ENCODE assay signal across 17 mouse cellular contexts in the genomic region with DNA sequence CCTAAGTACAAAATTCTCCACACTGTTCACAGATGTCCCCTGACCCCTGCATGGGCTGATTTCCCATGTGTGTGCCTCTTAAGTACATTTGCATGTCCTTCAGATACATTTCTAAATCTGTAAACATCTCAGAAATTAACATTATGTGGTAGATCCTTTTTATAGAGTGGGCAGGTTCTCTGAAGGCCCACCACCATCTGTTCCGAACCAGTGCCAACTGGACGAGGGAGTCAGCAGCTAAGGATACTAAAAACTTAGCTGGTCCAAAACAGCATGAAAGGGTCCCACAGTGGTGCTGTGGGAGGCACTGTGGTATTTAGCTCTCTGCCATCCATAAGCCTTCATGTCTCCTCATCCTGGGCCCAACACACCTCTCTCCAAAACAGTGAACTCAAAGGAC. TPM values are rescaled to one million over a fixed set of nuclear protein-coding genes. Genes with fewer than 3 reads are reported as not detected.
DNase-seq lines count a peak whose midpoint lies in the region; ATAC-seq lines count a peak whose summit lies in the region.
"Had no signal": no experiment of that assay in that cellular context is flagged by ENCODE, and none has a peak within 500 bp of the region (broad histone marks: within the 10 kb centered on the region; RNA-seq: fewer than 3 reads in every experiment).

No protein-coding gene starts in this region.

- DNase-seq in brain, adult 2 months (ENCODE audit: low read depth, low spot score) = peak; percentile 75
- DNase-seq in frontal cortex, postnatal 25 days (ENCODE audit: low spot score in 2 of 2) = peak; percentile 11 to 36
- DNase-seq in right cerebral cortex, adult 2 months (ENCODE audit: low spot score in 2 of 2) = peak; percentile 76 to 78
- DNase-seq in lung, postnatal 10 days = no peak
- DNase-seq: cerebellum, adult 11 months; kidney, adult 9 months had no signal

- no peaks in the 10 kb centered on the region for H3K9me3 ChIP-seq in forebrain, embryonic 12.5 days
- no peaks in the 10 kb centered on the region for H3K9me3 ChIP-seq in forebrain, embryonic 13.5 days (replicated peaks)
- H3K9me3 ChIP-seq in hindbrain, embryonic 16.5 days (ENCODE audit: control insufficient read depth, low read length) = no peaks in the 10 kb centered on the region
- no peaks in the 10 kb centered on the region for H3K9me3 ChIP-seq in kidney, embryonic 15.5 days (replicated peaks)
- H3K9me3 ChIP-seq: forebrain, embryonic 10.5 days; G1E; hindbrain, embryonic 12.5 days; limb, embryonic 10.5 days had no signal

- H3K27me3 ChIP-seq in forebrain, embryonic 12.5 days = no peaks in the 10 kb centered on the region
- H3K27me3 ChIP-seq in forebrain, embryonic 13.5 days = no peaks in the 10 kb centered on the region
- no peaks in the 10 kb centered on the region for H3K27me3 ChIP-seq in hindbrain, embryonic 16.5 days (replicated peaks; ENCODE audit: control insufficient read depth, insufficient read depth, low read length)
- H3K27me3 ChIP-seq in kidney, embryonic 15.5 days = no peaks in the 10 kb centered on the region
- H3K27me3 ChIP-seq: hindbrain, embryonic 12.5 days had no signal

- no peak overlapping the region for H3K4me2 ChIP-seq in forebrain, embryonic 12.5 days
- no peak overlapping the region for H3K4me2 ChIP-seq in forebrain, embryonic 13.5 days
- H3K4me2 ChIP-seq in hindbrain, embryonic 16.5 days (ENCODE audit: low read length) = no peak overlapping the region
- no peak overlapping the region for H3K4me2 ChIP-seq in kidney, embryonic 15.5 days
- H3K4me2 ChIP-seq: heart, embryonic 11.5 days; hindbrain, embryonic 12.5 days had no signal

- 88% methylated on average over 2 of the region's 2 CpGs for WGBS in forebrain, embryonic 12.5 days
- WGBS in forebrain, embryonic 13.5 days = 90% methylated on average over 2 of the region's 2 CpGs
- 86% methylated on average over 2 of the region's 2 CpGs for WGBS in hindbrain, embryonic 16.5 days
- WGBS in kidney, embryonic 15.5 days = 87% methylated on average over 2 of the region's 2 CpGs

- H3K9ac ChIP-seq in forebrain, embryonic 12.5 days = no peak overlapping the region
- H3K9ac ChIP-seq in forebrain, embryonic 13.5 days = no peak overlapping the region
- H3K9ac ChIP-seq in hindbrain, embryonic 16.5 days (ENCODE audit: low read depth, low read length) = no peak overlapping the region
- H3K9ac ChIP-seq in kidney, embryonic 15.5 days = no peak overlapping the region
- H3K9ac ChIP-seq: hindbrain, embryonic 12.5 days; liver, postnatal 0 days had no signal

- 0 out of 2 replicates have a peak overlapping the region, but pooled peaks have one; percentile 19 for H3K27ac ChIP-seq in forebrain, embryonic 12.5 days
- H3K27ac ChIP-seq in forebrain, embryonic 13.5 days = no peak overlapping the region
- no peak overlapping the region; the same call in 1 of the 2 replicates for H3K27ac ChIP-seq in hindbrain, embryonic 16.5 days (ENCODE audit: low read depth, low read length)
- H3K27ac ChIP-seq in kidney, embryonic 15.5 days = no peak overlapping the region
- H3K27ac ChIP-seq: forebrain, embryonic 10.5 days; hindbrain, embryonic 12.5 days; limb, embryonic 10.5 days had no signal

- peaks cover 21% of the 10 kb centered on the region for H3K36me3 ChIP-seq in forebrain, embryonic 12.5 days (replicated peaks)
- peaks cover 29% of the 10 kb centered on the region for H3K36me3 ChIP-seq in forebrain, embryonic 13.5 days (ENCODE audit: poor library complexity, severe bottlenecking)
- peaks cover 8% of the 10 kb centered on the region for H3K36me3 ChIP-seq in hindbrain, embryonic 16.5 days (ENCODE audit: control insufficient read depth, insufficient read depth, low read length)
- peaks cover 27% of the 10 kb centered on the region for H3K36me3 ChIP-seq in kidney, embryonic 15.5 days

- no peak for ATAC-seq in forebrain, embryonic 12.5 days (ENCODE audit: low FRiP score)
- ATAC-seq in forebrain, embryonic 13.5 days = no peak
- no peak for ATAC-seq in hindbrain, embryonic 16.5 days
- ATAC-seq in kidney, embryonic 15.5 days (replicated peaks; ENCODE audit: low FRiP score) = no peak
- ATAC-seq: activated CD4-positive, CD25-positive, alpha-beta regulatory T cell, adult 4 months; liver, postnatal 0 days had no signal

- H3K4me1 ChIP-seq in forebrain, embryonic 12.5 days = peaks cover 7% of the 10 kb centered on the region; the same call in 1 of the 2 replicates
- H3K4me1 ChIP-seq in forebrain, embryonic 13.5 days = peaks cover 7% of the 10 kb centered on the region
- 0 out of 2 replicates have a peak, but pooled peaks cover 3% of the 10 kb centered on the region for H3K4me1 ChIP-seq in hindbrain, embryonic 16.5 days (ENCODE audit: control insufficient read depth, insufficient read depth, low read depth, low read length)
- no peaks in the 10 kb centered on the region for H3K4me1 ChIP-seq in kidney, embryonic 15.5 days
- H3K4me1 ChIP-seq: limb, embryonic 10.5 days had no signal

- H3K4me3 ChIP-seq in forebrain, embryonic 12.5 days (replicated peaks) = no peak overlapping the region
- H3K4me3 ChIP-seq in forebrain, embryonic 13.5 days = no peak overlapping the region
- H3K4me3 ChIP-seq in hindbrain, embryonic 16.5 days (ENCODE audit: low read length) = no peak overlapping the region
- H3K4me3 ChIP-seq in kidney, embryonic 15.5 days (replicated peaks) = no peak overlapping the region
- H3K4me3 ChIP-seq: forebrain, embryonic 10.5 days; hindbrain, embryonic 12.5 days; limb, embryonic 10.5 days had no signal

RNA-seq across cellular contexts. Expression of a gene that starts 19.8 kb away (rescaled TPM):
- 32.8 and 34.3 TPM in 2 replicates for polyA plus RNA-seq in forebrain, embryonic 12.5 days (2016; fragmentation: Nextera tagmentation; extraction: Ambion mirVana)
- polyA plus RNA-seq in forebrain, embryonic 13.5 days (2015; fragmentation: Nextera tagmentation; extraction: Ambion mirVana) = 23.4 and 24.0 TPM in 2 replicates
- 22.2 and 24.7 TPM in 2 replicates for polyA plus RNA-seq in hindbrain, embryonic 16.5 days (2015; fragmentation: Nextera tagmentation; extraction: Ambion mirVana)
- 25.0 and 27.1 TPM in 2 replicates for polyA plus RNA-seq in kidney, embryonic 15.5 days (2015; fragmentation: Nextera tagmentation; extraction: Ambion mirVana)

RNA-seq across cellular contexts. Expression of a gene that starts 21.1 kb away (rescaled TPM):
- polyA plus RNA-seq in forebrain, embryonic 12.5 days (2016; fragmentation: Nextera tagmentation; extraction: Ambion mirVana) = 39.7 and 41.7 TPM in 2 replicates
- polyA plus RNA-seq in forebrain, embryonic 13.5 days (2015; fragmentation: Nextera tagmentation; extraction: Ambion mirVana) = 45.4 and 46.8 TPM in 2 replicates
- 45.9 and 47.6 TPM in 2 replicates for polyA plus RNA-seq in hindbrain, embryonic 16.5 days (2015; fragmentation: Nextera tagmentation; extraction: Ambion mirVana)
- 53.6 and 55.3 TPM in 2 replicates for polyA plus RNA-seq in kidney, embryonic 15.5 days (2015; fragmentation: Nextera tagmentation; extraction: Ambion mirVana)

RNA-seq across cellular contexts. Expression of a gene that starts 44.0 kb away (rescaled TPM):
- polyA plus RNA-seq in forebrain, embryonic 12.5 days (2016; fragmentation: Nextera tagmentation; extraction: Ambion mirVana) = 3.0 and 3.2 TPM in 2 replicates
- 3.1 and 5.8 TPM in 2 replicates for polyA plus RNA-seq in forebrain, embryonic 13.5 days (2015; fragmentation: Nextera tagmentation; extraction: Ambion mirVana)
- 6.0 and 7.8 TPM in 2 replicates for polyA plus RNA-seq in hindbrain, embryonic 16.5 days (2015; fragmentation: Nextera tagmentation; extraction: Ambion mirVana)
- 1.7 and 2.6 TPM in 2 replicates for polyA plus RNA-seq in kidney, embryonic 15.5 days (2015; fragmentation: Nextera tagmentation; extraction: Ambion mirVana)

RNA-seq across cellular contexts. Expression of a gene that starts 44.5 kb away (rescaled TPM):
- polyA plus RNA-seq in forebrain, embryonic 12.5 days (2016; fragmentation: Nextera tagmentation; extraction: Ambion mirVana) = 31.3 and 32.6 TPM in 2 replicates
- polyA plus RNA-seq in forebrain, embryonic 13.5 days (2015; fragmentation: Nextera tagmentation; extraction: Ambion mirVana) = 29.7 and 35.3 TPM in 2 replicates
- polyA plus RNA-seq in hindbrain, embryonic 16.5 days (2015; fragmentation: Nextera tagmentation; extraction: Ambion mirVana) = 69.2 and 79.3 TPM in 2 replicates
- 27.1 and 33.1 TPM in 2 replicates for polyA plus RNA-seq in kidney, embryonic 15.5 days (2015; fragmentation: Nextera tagmentation; extraction: Ambion mirVana)

RNA-seq across cellular contexts. Expression of a gene that starts 57.2 kb away (rescaled TPM):
- polyA plus RNA-seq in forebrain, embryonic 12.5 days (2016; fragmentation: Nextera tagmentation; extraction: Ambion mirVana) = 99.7 and 101 TPM in 2 replicates
- polyA plus RNA-seq in forebrain, embryonic 13.5 days (2015; fragmentation: Nextera tagmentation; extraction: Ambion mirVana) = 100 and 110 TPM in 2 replicates
- polyA plus RNA-seq in hindbrain, embryonic 16.5 days (2015; fragmentation: Nextera tagmentation; extraction: Ambion mirVana) = 100 and 101 TPM in 2 replicates
- 106 and 120 TPM in 2 replicates for polyA plus RNA-seq in kidney, embryonic 15.5 days (2015; fragmentation: Nextera tagmentation; extraction: Ambion mirVana)
